Mouse (Mus musculus) myocyte (in vitro differentiated cells): Measurements from ENCODE around the gene Atf6b.

Experiments used
- CEBPB ChIP-seq: IDR thresholded peaks from 2 replicates; pipeline ENCODE4 v1.6.1; 2011; ENCODE audit warnings: mild to moderate bottlenecking, moderate library complexity; ENCODE audit not compliant: poor library complexity, insufficient read depth, severe bottlenecking
- POLR2A ChIP-seq: IDR thresholded peaks from one replicate; pipeline ENCODE4 v1.6.1; 2011; ENCODE audit warnings: low read depth, mild to moderate bottlenecking, control low read depth, moderate library complexity; ENCODE audit not compliant: insufficient read length

- TF ChIP-seq CEBPB (no peak), POLR2A (no peak)
Observed at GRCm38 (mm10) chr17:34658591-34658990, 11.6 kb downstream of the Atf6b start.
